Mouse (Mus musculus): ENCODE data around the gene Usp17ld. TPM values are rescaled to one million over a fixed set of nuclear protein-coding genes. Genes with fewer than 3 reads are reported as not detected.
"Not testable (repeated sequence)": the region's sequence is repeated elsewhere in the genome, so short reads cannot be mapped to it uniquely, and the experiment has no call there.

Usp17ld gene
- not detected in 2 replicates for polyA plus RNA-seq (2016; fragmentation: Nextera tagmentation; extraction: Ambion mirVana)

GRCm38 (mm10) chr7:103252405-103252804, at the start of gene Usp17ld:
Usp17ld (minus strand) TSS chr7:103252505.
- H3K27ac ChIP-seq (replicated peaks); H3K4me1 ChIP-seq; H3K36me3 ChIP-seq; H3K27me3 ChIP-seq (ENCODE audit: low read depth, poor library complexity, severe bottlenecking); H3K4me3 ChIP-seq; DNase-seq (ENCODE audit: low spot score); H3K9me3 ChIP-seq (replicated peaks): not testable (repeated sequence)

- Histone ChIP-seq H3K4me1 (no peaks in the 10 kb centered on the region), H3K27ac (replicated peaks) (no peak within 1 kb of the TSS), H3K36me3 (no peaks in the 10 kb centered on the region), H3K4me3 (no peak within 1 kb of the TSS), H3K27me3 (ENCODE audit: low read depth, poor library complexity, severe bottlenecking) (no peaks in the 10 kb centered on the region), H3K9me3 (replicated peaks) (no peaks in the 10 kb centered on the region)
- DNase-seq (ENCODE audit: low spot score) = no peak
These were observed 35.6 kb downstream of the Usp17ld start, which contains the start of gene Olfr594 for GRCm38 (mm10) chr7:103216696-103217095. Olfr594 (plus strand) TSS chr7:103216996.

DNA sequence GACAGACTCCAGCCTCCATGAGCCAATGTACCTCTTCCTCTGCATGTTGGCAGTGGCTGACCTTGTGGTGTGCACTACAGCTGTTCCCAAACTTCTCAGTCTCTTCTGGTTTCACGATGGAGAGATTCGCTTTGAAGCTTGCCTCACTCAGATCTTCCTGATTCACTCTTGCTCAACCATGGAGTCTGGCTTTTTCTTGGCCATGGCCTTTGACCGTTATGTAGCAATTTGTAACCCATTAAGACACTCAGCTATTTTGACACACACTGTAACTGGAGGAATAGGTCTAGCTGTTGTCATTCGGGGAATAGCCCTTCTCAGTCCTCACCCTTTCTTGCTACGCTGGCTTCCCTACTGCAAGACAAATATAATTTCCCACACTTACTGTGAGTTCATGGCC, 40.3 kb downstream of the Usp17ld start:
- H3K4me3 ChIP-seq; H3K36me3 ChIP-seq; H3K4me1 ChIP-seq; H3K27me3 ChIP-seq (ENCODE audit: low read depth, poor library complexity, severe bottlenecking); H3K27ac ChIP-seq (replicated peaks); DNase-seq (ENCODE audit: low spot score); H3K9me3 ChIP-seq (replicated peaks): not testable (repeated sequence)
- WGBS = 91% methylated on average over 5 of the region's 5 CpGs

DNA sequence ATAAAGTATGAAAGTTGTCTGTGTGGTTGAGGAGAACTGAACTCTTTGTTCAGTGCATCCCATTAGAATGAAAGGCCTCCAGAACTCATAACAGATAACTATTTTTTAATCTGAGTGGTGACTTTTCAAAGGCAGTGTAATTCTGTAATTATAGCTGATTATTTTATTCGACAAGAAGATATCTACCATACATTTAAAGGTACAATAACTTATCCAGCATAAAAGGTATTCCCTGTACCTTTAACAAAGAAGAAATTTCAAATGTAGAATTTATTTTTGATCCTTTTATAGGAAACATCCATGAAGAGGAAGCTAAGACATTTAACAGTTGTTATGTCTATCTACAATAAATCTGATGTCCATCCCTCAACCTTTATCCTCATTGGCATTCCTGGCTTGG, 40.7 kb downstream of the Usp17ld start, which contains the start of gene Olfr593:
Gene Olfr593, plus strand, starts transcription at position 301 of the 400 bp plus-strand sequence.
- DNase-seq (ENCODE audit: low spot score) = no peak
- no peaks in the 10 kb centered on the region for H3K4me1 ChIP-seq
- no peaks in the 10 kb centered on the region for H3K36me3 ChIP-seq
- H3K4me3 ChIP-seq = no peak within 1 kb of the TSS
- no peak within 1 kb of the TSS for H3K27ac ChIP-seq (replicated peaks)
- WGBS = 73% methylated on average over 1 of the region's 1 CpGs
- no peaks in the 10 kb centered on the region for H3K27me3 ChIP-seq (ENCODE audit: low read depth, poor library complexity, severe bottlenecking)
- no peaks in the 10 kb centered on the region for H3K9me3 ChIP-seq (replicated peaks)

Small RNAs within 50 kb of the gene (microRNA-seq; reads per million reads assigned to microRNA genes)
- gene Gm23550 = not detected
- not detected for gene Gm25171

Other genes starting within 250 kb of the Usp17ld start
- not detected in 2 replicates for gene Olfr582, start 214.5 kb downstream of the Usp17ld start, polyA plus RNA-seq (2016; fragmentation: Nextera tagmentation; extraction: Ambion mirVana)
- gene Olfr583, start 201.2 kb downstream of the Usp17ld start, polyA plus RNA-seq (2016; fragmentation: Nextera tagmentation; extraction: Ambion mirVana) = not detected in 2 replicates
- not detected in 2 replicates for gene Olfr584, start 170.6 kb downstream of the Usp17ld start, polyA plus RNA-seq (2016; fragmentation: Nextera tagmentation; extraction: Ambion mirVana)
- not detected in 2 replicates for gene Olfr585, start 154.8 kb downstream of the Usp17ld start, polyA plus RNA-seq (2016; fragmentation: Nextera tagmentation; extraction: Ambion mirVana)
- not detected in 2 replicates for gene Olfr586, start 126.9 kb downstream of the Usp17ld start, polyA plus RNA-seq (2016; fragmentation: Nextera tagmentation; extraction: Ambion mirVana)
- not detected in 2 replicates for gene Olfr588-ps1, start 111.6 kb downstream of the Usp17ld start, polyA plus RNA-seq (2016; fragmentation: Nextera tagmentation; extraction: Ambion mirVana)
- not detected in 2 replicates for gene Olfr589, start 96.1 kb downstream of the Usp17ld start, polyA plus RNA-seq (2016; fragmentation: Nextera tagmentation; extraction: Ambion mirVana)
- gene Olfr591, start 74.2 kb downstream of the Usp17ld start, polyA plus RNA-seq (2016; fragmentation: Nextera tagmentation; extraction: Ambion mirVana) = not detected in 2 replicates
- not detected in 2 replicates for gene Olfr592, start 67.7 kb downstream of the Usp17ld start, polyA plus RNA-seq (2016; fragmentation: Nextera tagmentation; extraction: Ambion mirVana)
- gene Olfr593, start 40.6 kb downstream of the Usp17ld start, polyA plus RNA-seq (2016; fragmentation: Nextera tagmentation; extraction: Ambion mirVana) = not detected in 2 replicates
- gene Olfr594, start 35.5 kb downstream of the Usp17ld start, polyA plus RNA-seq (2016; fragmentation: Nextera tagmentation; extraction: Ambion mirVana) = not detected in 2 replicates
- not detected in 2 replicates for gene Olfr596, start 53.1 kb upstream of the Usp17ld start, polyA plus RNA-seq (2016; fragmentation: Nextera tagmentation; extraction: Ambion mirVana)
- gene Olfr597, start 63.8 kb upstream of the Usp17ld start, polyA plus RNA-seq (2016; fragmentation: Nextera tagmentation; extraction: Ambion mirVana) = not detected in 2 replicates
- gene Olfr598, start 71.1 kb upstream of the Usp17ld start, polyA plus RNA-seq (2016; fragmentation: Nextera tagmentation; extraction: Ambion mirVana) = not detected in 2 replicates
- not detected in 2 replicates for gene Olfr599, start 83.4 kb upstream of the Usp17ld start, polyA plus RNA-seq (2016; fragmentation: Nextera tagmentation; extraction: Ambion mirVana)
- gene Olfr600, start 97.2 kb upstream of the Usp17ld start, polyA plus RNA-seq (2016; fragmentation: Nextera tagmentation; extraction: Ambion mirVana) = not detected in 2 replicates
- not detected in 2 replicates for gene Olfr601, start 110.2 kb upstream of the Usp17ld start, polyA plus RNA-seq (2016; fragmentation: Nextera tagmentation; extraction: Ambion mirVana)
- gene Olfr603, start 133.7 kb upstream of the Usp17ld start, polyA plus RNA-seq (2016; fragmentation: Nextera tagmentation; extraction: Ambion mirVana) = not detected in 2 replicates
- gene Usp17lc, start 162.6 kb upstream of the Usp17ld start, polyA plus RNA-seq (2016; fragmentation: Nextera tagmentation; extraction: Ambion mirVana) = not detected in 2 replicates
- gene Olfr605, start 192.9 kb upstream of the Usp17ld start, polyA plus RNA-seq (2016; fragmentation: Nextera tagmentation; extraction: Ambion mirVana) = not detected in 2 replicates
- gene Olfr606, start 196.5 kb upstream of the Usp17ld start, polyA plus RNA-seq (2016; fragmentation: Nextera tagmentation; extraction: Ambion mirVana) = not detected in 2 replicates
- not detected in 2 replicates for gene Olfr607, start 211.6 kb upstream of the Usp17ld start, polyA plus RNA-seq (2016; fragmentation: Nextera tagmentation; extraction: Ambion mirVana)
- gene Olfr608, start 217.4 kb upstream of the Usp17ld start, polyA plus RNA-seq (2016; fragmentation: Nextera tagmentation; extraction: Ambion mirVana) = not detected in 2 replicates
- gene Olfr609, start 245.6 kb upstream of the Usp17ld start, polyA plus RNA-seq (2016; fragmentation: Nextera tagmentation; extraction: Ambion mirVana) = not detected in 2 replicates